Mouse (Mus musculus): ENCODE data around the gene Plscr2. TPM values are rescaled to one million over a fixed set of nuclear protein-coding genes. Genes with fewer than 3 reads are reported as not detected.

The Plscr2 gene
- polyA plus RNA-seq, 1 experiment from 2014 or later, result 1.4 TPM

DNA sequence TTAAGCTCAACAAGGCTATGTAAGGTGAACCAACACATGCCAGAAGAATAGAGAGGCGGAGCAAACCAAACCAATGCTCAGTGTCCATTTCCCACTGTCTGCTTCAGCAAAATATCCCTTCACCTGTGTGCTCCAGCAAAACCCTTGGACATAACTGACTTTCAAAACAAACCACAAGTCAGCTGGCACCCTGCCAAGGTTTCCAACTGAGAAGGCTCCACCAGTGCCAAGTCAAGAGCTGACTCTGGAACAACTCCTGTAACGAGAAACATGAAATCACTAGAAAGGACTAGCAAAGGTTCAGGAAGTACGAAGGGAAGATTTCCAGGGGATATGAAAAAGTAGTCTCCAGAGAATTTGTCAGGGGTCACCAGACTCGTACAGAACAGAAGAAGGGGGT is 4.5 kb upstream of the Plscr2 start:
- Histone ChIP-seq H3K27ac (ENCODE audit: low read depth, low read length) (no peak overlapping the region), H3K36me3 (ENCODE audit: control insufficient read depth, insufficient read depth, low read length) (no peaks in the 10 kb centered on the region), H3K27me3 (ENCODE audit: control insufficient read depth, insufficient read depth, low read length) (no peaks in the 10 kb centered on the region), H3K9me3 (ENCODE audit: control insufficient read depth, low read length) (no peaks in the 10 kb centered on the region), H3K4me3 (ENCODE audit: low read depth, low read length) (no peak overlapping the region), H3K4me2 (replicated peaks; ENCODE audit: low read depth, low read length) (no peak overlapping the region), H3K4me1 (replicated peaks; ENCODE audit: control insufficient read depth, insufficient read depth, low read length) (no peaks in the 10 kb centered on the region), H3K9ac (ENCODE audit: low read depth, low read length) (no peak overlapping the region)
- WGBS, result 52% methylated on average over 4 of the region's 4 CpGs
- no peak for ATAC-seq (ENCODE audit: low FRiP score)
- DNase-seq (ENCODE audit: low spot score), result no peak

DNA sequence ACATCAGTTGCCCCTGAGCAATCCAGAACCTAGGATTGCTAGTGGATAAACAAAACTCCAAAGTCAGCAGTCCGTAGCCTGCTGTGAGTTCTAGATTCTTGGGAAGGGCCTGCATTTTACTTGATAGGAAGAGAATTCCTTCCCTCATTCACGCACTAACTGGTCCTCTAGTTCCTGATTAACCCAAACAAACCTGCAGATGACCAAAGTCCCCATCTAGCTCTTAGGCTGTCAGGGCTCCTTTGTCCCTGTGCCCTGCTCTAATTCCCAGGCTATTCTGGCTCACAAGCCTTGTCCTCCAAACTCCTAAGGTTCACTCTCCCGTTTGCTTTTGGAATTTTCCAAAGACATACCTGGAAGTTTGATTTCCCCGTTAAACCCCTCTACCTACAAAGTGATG is 2.8 kb upstream of the Plscr2 start:
- Histone ChIP-seq H3K9me3 (ENCODE audit: control insufficient read depth, low read length) (no peaks in the 10 kb centered on the region), H3K27ac (ENCODE audit: low read depth, low read length) (no peak overlapping the region), H3K4me1 (replicated peaks; ENCODE audit: control insufficient read depth, insufficient read depth, low read length) (no peaks in the 10 kb centered on the region), H3K4me3 (ENCODE audit: low read depth, low read length) (no peak overlapping the region), H3K36me3 (ENCODE audit: control insufficient read depth, insufficient read depth, low read length) (no peaks in the 10 kb centered on the region), H3K4me2 (replicated peaks; ENCODE audit: low read depth, low read length) (no peak overlapping the region), H3K9ac (ENCODE audit: low read depth, low read length) (no peak overlapping the region), H3K27me3 (ENCODE audit: control insufficient read depth, insufficient read depth, low read length) (no peaks in the 10 kb centered on the region)
- ATAC-seq (ENCODE audit: low FRiP score), result no peak
- WGBS, result 91% methylated on average over 4 of the region's 4 CpGs
- no peak for DNase-seq (ENCODE audit: low spot score)

DNA sequence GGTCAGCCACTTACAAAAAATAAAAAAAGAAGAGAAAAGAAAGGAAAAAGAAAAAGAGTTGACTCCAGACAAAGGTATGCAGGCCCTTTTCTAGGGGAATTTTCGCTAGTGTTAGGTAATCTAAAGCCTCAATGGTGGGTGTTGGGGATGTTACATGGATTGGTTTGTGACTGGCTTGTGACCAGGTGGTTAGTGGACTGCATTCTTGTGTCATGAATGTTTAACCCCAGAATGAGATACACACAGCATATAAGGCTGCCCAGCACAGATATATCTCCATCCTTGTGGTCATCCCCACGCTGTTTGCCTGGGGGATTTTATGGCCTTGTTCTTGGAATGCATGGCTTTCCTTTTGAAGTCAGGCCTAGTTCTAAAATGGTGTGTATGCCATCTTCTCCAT is 2.1 kb upstream of the Plscr2 start:
- ATAC-seq (ENCODE audit: low FRiP score) (no peak), DNase-seq (ENCODE audit: low spot score) (no peak)
- Histone ChIP-seq H3K4me1 (replicated peaks; ENCODE audit: control insufficient read depth, insufficient read depth, low read length) (no peaks in the 10 kb centered on the region), H3K9me3 (ENCODE audit: control insufficient read depth, low read length) (no peaks in the 10 kb centered on the region), H3K9ac (ENCODE audit: low read depth, low read length) (no peak overlapping the region), H3K27ac (ENCODE audit: low read depth, low read length) (no peak overlapping the region), H3K27me3 (ENCODE audit: control insufficient read depth, insufficient read depth, low read length) (no peaks in the 10 kb centered on the region), H3K36me3 (ENCODE audit: control insufficient read depth, insufficient read depth, low read length) (no peaks in the 10 kb centered on the region), H3K4me2 (replicated peaks; ENCODE audit: low read depth, low read length) (no peak overlapping the region), H3K4me3 (ENCODE audit: low read depth, low read length) (no peak overlapping the region)
- 86% methylated on average over 2 of the region's 2 CpGs for WGBS

DNA sequence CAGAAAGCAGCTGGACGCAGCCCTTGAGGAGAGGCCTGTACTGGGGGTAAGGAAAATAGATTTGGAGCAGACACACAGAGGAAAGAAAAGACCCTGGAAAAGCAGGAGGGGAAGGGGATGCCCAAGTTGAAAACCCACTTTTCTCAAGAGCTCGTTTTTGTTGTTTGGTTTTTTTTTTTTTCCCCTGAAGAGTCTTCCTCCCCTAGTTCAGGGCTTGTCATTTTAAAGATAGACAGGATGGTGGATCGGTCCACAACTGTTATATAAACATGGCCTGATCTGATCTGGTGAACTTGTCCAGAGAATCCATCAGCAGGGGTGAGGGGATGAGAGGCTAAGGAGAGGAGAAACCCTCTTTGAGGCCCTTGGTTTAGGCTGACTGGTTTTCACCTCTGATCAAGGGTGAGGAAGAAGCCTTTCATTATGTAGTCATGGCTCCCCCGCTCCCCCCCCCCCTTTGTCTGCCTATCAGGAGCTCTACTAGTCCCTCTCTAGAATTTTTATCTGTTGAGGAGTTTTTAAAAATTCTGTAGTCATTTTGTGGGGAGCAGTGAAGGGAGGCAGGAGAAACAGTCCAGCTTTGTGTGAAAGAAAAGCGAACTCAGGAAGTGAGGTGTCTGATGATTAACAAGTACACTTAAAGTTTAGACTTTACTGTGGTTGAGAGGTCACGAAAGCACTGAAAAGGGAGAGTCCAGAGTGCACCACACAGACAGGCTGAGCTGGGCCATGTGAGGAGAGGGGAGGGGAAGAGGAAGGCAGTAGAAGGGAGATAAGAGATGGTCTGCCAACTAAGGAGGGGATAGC is 1.2 kb upstream of the Plscr2 start:
- Histone ChIP-seq H3K4me1 (replicated peaks; ENCODE audit: control insufficient read depth, insufficient read depth, low read length) (no peaks in the 10 kb centered on the region), H3K36me3 (ENCODE audit: control insufficient read depth, insufficient read depth, low read length) (no peaks in the 10 kb centered on the region), H3K4me2 (replicated peaks; ENCODE audit: low read depth, low read length) (no peak overlapping the region), H3K4me3 (ENCODE audit: low read depth, low read length) (no peak overlapping the region), H3K9me3 (ENCODE audit: control insufficient read depth, low read length) (no peaks in the 10 kb centered on the region), H3K9ac (ENCODE audit: low read depth, low read length) (no peak overlapping the region), H3K27ac (ENCODE audit: low read depth, low read length) (no peak overlapping the region), H3K27me3 (ENCODE audit: control insufficient read depth, insufficient read depth, low read length) (no peaks in the 10 kb centered on the region)
- ATAC-seq (ENCODE audit: low FRiP score) (no peak), DNase-seq (ENCODE audit: low spot score) (no peak)
- WGBS, result 75% methylated on average over 6 of the region's 6 CpGs

DNA sequence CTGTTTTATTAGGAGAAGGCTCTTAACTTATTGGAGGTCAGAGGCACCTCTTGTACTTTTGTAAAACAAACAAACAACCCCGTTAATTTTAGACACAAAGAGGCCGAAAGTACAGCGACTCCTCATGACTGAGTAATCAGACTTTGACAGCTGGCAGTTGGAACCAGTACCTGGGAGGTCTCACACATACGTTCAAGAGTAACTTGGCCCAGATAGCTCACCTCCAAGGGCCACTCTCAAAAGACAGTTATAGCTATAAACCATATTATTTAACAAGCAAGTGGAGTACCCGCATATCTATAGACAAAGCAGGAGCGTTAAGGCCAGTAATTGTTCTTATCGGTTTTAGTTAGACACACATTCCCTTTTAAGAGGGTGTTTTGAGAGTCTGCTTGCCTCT is 958 bp downstream of the Plscr2 start:
- H3K4me2 ChIP-seq (replicated peaks; ENCODE audit: low read depth, low read length), result no peak overlapping the region
- DNase-seq (ENCODE audit: low spot score) (no peak), ATAC-seq (ENCODE audit: low FRiP score) (no peak)
- H3K4me3 ChIP-seq (ENCODE audit: low read depth, low read length), result no peak overlapping the region
- H3K27ac ChIP-seq (ENCODE audit: low read depth, low read length), result no peak overlapping the region
- H3K4me1 ChIP-seq (replicated peaks; ENCODE audit: control insufficient read depth, insufficient read depth, low read length), result no peaks in the 10 kb centered on the region
- WGBS, result 85% methylated on average over 7 of the region's 7 CpGs
- H3K9ac ChIP-seq (ENCODE audit: low read depth, low read length), result no peak overlapping the region
- no peaks in the 10 kb centered on the region for H3K27me3 ChIP-seq (ENCODE audit: control insufficient read depth, insufficient read depth, low read length)
- H3K36me3 ChIP-seq (ENCODE audit: control insufficient read depth, insufficient read depth, low read length), result no peaks in the 10 kb centered on the region
- no peaks in the 10 kb centered on the region for H3K9me3 ChIP-seq (ENCODE audit: control insufficient read depth, low read length)

DNA sequence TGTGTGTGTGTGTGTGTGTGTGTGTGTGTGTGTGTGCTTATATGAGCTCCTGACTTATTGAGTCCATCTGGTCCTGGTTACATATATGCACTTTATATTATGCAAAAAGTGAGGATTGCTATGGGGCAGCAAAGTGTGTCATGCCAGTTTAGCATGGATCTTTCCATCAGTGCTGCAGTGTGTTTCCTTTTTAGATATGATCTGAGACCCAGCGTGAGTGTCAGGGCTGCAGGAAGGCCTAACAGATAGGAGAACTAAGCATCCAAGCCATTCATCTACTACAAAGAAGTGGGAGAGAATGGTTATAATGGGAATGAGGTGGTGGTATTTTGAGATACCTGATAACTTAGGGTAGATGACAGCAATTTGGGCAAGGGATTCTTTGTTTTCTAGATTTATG is 4.6 kb downstream of the Plscr2 start:
- Histone ChIP-seq H3K27me3 (ENCODE audit: control insufficient read depth, insufficient read depth, low read length) (no peaks in the 10 kb centered on the region), H3K9me3 (ENCODE audit: control insufficient read depth, low read length) (no peaks in the 10 kb centered on the region), H3K4me1 (replicated peaks; ENCODE audit: control insufficient read depth, insufficient read depth, low read length) (no peaks in the 10 kb centered on the region), H3K9ac (ENCODE audit: low read depth, low read length) (no peak overlapping the region), H3K36me3 (ENCODE audit: control insufficient read depth, insufficient read depth, low read length) (no peaks in the 10 kb centered on the region), H3K4me3 (ENCODE audit: low read depth, low read length) (no peak overlapping the region), H3K27ac (ENCODE audit: low read depth, low read length) (no peak overlapping the region), H3K4me2 (replicated peaks; ENCODE audit: low read depth, low read length) (no peak overlapping the region)
- 91% methylated on average over 1 of the region's 1 CpGs for WGBS
- no peak for DNase-seq (ENCODE audit: low spot score)
- ATAC-seq (ENCODE audit: low FRiP score), result no peak

DNA sequence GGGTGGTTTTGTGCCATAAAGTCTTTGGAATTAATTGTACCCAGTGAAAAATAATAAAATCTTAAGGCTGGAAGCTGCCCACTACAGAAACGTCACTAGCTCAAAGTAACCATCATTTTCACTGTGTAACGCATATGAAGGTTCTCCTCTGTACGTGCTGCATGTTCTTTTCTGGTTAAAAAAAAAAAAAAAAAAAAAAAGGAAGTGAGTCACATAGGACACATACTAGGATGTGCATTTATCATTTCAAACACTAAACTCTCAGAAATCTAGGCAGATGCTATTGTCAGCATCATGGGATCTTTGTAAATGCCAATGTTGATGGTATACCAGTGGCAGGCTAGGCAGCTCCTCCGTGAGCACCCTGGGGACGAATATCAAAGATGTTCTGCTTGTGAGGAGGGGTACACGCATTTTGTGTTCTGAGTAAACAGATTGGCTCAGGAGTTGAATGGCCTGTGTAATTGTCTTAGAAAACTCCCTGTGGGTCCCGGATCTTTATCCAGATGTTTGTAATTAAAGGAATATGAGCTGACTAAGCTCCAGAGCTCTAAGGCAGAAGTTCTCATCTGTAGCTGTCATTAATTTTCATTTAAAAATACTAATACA is 7.3 kb downstream of the Plscr2 start:
- DNase-seq (ENCODE audit: low spot score) (peak; percentile 10), ATAC-seq (ENCODE audit: low FRiP score) (no peak)
- Histone ChIP-seq H3K27ac (ENCODE audit: low read depth, low read length) (no peak overlapping the region), H3K36me3 (ENCODE audit: control insufficient read depth, insufficient read depth, low read length) (no peaks in the 10 kb centered on the region), H3K4me2 (replicated peaks; ENCODE audit: low read depth, low read length) (no peak overlapping the region), H3K4me3 (ENCODE audit: low read depth, low read length) (no peak overlapping the region), H3K4me1 (replicated peaks; ENCODE audit: control insufficient read depth, insufficient read depth, low read length) (no peaks in the 10 kb centered on the region), H3K9ac (ENCODE audit: low read depth, low read length) (no peak overlapping the region), H3K27me3 (ENCODE audit: control insufficient read depth, insufficient read depth, low read length) (no peaks in the 10 kb centered on the region), H3K9me3 (ENCODE audit: control insufficient read depth, low read length) (no peaks in the 10 kb centered on the region)
- WGBS, result 38% methylated on average over 7 of the region's 7 CpGs

DNA sequence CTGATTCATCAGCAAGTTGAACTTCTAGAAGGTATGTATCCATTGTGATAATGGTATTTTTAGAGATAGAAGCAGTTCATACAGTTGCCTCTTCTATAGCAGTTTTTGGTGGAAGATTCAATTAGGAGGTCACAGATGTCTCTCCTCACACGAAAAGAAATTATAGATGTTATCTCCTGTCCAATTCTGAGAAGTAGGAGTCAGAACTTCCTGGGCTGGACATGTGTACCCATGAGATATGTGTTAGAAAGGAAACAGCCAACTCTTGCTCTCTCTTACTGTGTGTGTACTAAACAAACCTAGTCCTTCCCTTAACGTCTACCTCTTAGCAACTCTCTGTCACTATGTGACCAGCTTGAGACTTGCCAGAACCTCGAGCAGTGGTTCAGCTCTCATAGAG is 14.3 kb downstream of the Plscr2 start:
- Histone ChIP-seq H3K4me1 (replicated peaks; ENCODE audit: control insufficient read depth, insufficient read depth, low read length) (no peaks in the 10 kb centered on the region), H3K27me3 (ENCODE audit: control insufficient read depth, insufficient read depth, low read length) (no peaks in the 10 kb centered on the region), H3K4me2 (replicated peaks; ENCODE audit: low read depth, low read length) (no peak overlapping the region), H3K27ac (ENCODE audit: low read depth, low read length) (no peak overlapping the region), H3K9me3 (ENCODE audit: control insufficient read depth, low read length) (no peaks in the 10 kb centered on the region), H3K9ac (ENCODE audit: low read depth, low read length) (no peak overlapping the region), H3K36me3 (ENCODE audit: control insufficient read depth, insufficient read depth, low read length) (no peaks in the 10 kb centered on the region), H3K4me3 (ENCODE audit: low read depth, low read length) (no peak overlapping the region)
- WGBS, result 87% methylated on average over 3 of the region's 3 CpGs
- DNase-seq (ENCODE audit: low spot score) (no peak), ATAC-seq (ENCODE audit: low FRiP score) (no peak)

DNA sequence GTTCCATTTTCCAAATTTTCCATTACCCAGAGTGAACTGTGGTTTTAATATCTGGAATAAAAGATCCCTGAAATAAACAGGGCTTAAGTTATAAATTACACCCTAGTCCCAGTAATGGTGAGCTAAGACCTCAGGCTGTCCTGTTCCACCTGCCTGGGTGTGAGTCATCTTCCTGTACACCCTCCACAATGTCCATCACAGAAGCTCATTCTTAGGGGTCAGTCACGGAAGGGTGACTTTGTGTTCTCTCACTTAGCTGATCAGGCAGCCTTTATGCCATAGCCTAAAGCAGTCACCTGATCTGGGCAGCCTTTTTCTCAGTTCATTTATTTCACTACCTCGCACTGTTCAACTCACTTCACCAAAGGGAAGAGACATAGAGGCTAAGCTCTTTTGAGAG is 16.8 kb downstream of the Plscr2 start:
- no peak overlapping the region for H3K9ac ChIP-seq (ENCODE audit: low read depth, low read length)
- no peak overlapping the region for H3K4me3 ChIP-seq (ENCODE audit: low read depth, low read length)
- no peaks in the 10 kb centered on the region for H3K4me1 ChIP-seq (replicated peaks; ENCODE audit: control insufficient read depth, insufficient read depth, low read length)
- H3K27ac ChIP-seq (ENCODE audit: low read depth, low read length), result no peak overlapping the region
- no peak overlapping the region for H3K4me2 ChIP-seq (replicated peaks; ENCODE audit: low read depth, low read length)
- H3K36me3 ChIP-seq (ENCODE audit: control insufficient read depth, insufficient read depth, low read length), result no peaks in the 10 kb centered on the region
- 69% methylated on average over 2 of the region's 2 CpGs for WGBS
- H3K9me3 ChIP-seq (ENCODE audit: control insufficient read depth, low read length), result no peaks in the 10 kb centered on the region
- no peaks in the 10 kb centered on the region for H3K27me3 ChIP-seq (ENCODE audit: control insufficient read depth, insufficient read depth, low read length)
- no peak for DNase-seq (ENCODE audit: low spot score)
- no peak for ATAC-seq (ENCODE audit: low FRiP score)

Data from hindbrain, embryonic 11.5 days (tissue).